Mouse (Mus musculus): ENCODE data around the gene Dgat2l6. TPM values are rescaled to one million over a fixed set of nuclear protein-coding genes. Genes with fewer than 3 reads are reported as not detected.

The Dgat2l6 gene
- total RNA-seq (2012; rRNA removed): not detected in 2 replicates

DNA sequence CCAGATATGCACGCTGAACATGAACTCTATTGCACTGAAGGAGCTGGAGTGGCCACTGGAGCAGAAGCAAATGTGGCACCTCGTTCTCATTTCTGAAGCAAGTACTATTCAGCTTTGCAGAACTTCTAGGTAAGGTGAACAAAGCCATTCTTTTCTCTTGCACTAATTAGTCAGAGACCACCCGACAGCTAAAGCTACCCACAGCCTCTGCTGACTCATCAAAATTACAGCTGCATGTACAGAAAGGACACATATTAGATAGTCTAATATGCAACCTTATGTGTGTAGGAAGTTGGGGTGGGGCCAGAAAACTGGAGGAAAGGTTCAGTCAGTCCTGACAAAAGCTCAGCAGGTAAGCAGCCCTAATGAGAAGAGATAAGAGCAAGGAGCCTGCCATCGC, at the start of gene Dgat2l6:
Dgat2l6 (plus strand) TSS at position 368 of the 400 bp plus-strand sequence.
- TF ChIP-seq HCFC1 (IDR thresholded peaks at IDR 0.05; ENCODE audit: borderline replicate concordance, insufficient read depth, low read length) (no peak), CHD2 (IDR thresholded peaks at IDR 0.05; ENCODE audit: low read depth, low read length) (no peak), ZNF384 (IDR thresholded peaks at IDR 0.05; ENCODE audit: low read depth, low read length) (no peak), MAFK (IDR thresholded peaks at IDR 0.05; ENCODE audit: insufficient read depth, low read depth, low read length) (peak; percentile 71), ZC3H11A (IDR thresholded peaks at IDR 0.05; ENCODE audit: borderline replicate concordance, low read depth, low read length) (no peak)
- DNase-seq (ENCODE audit: low read depth, low spot score): no peak
- Histone ChIP-seq H3K9me3 (ENCODE audit: control insufficient read depth, insufficient read depth, low read depth, low read length) (no peaks in the 10 kb centered on the region), H3K27ac (ENCODE audit: insufficient read depth, low read depth, low read length, poor library complexity, severe bottlenecking) (no peak within 1 kb of the TSS), H3K36me3 (ENCODE audit: control insufficient read depth, insufficient read depth, low read length, poor library complexity, severe bottlenecking) (no peaks in the 10 kb centered on the region), H3K4me3 (ENCODE audit: insufficient read depth in 1 of 2, low read depth in 1 of 2, low read length in 2 of 2, poor library complexity in 1 of 2, severe bottlenecking in 1 of 2) (no peak within 1 kb of the TSS), H3K9ac (ENCODE audit: insufficient read depth, low read depth, low read length, poor library complexity, severe bottlenecking) (no peak within 1 kb of the TSS), H3K4me1 (ENCODE audit: control insufficient read depth in 2 of 2, insufficient read depth in 2 of 2, low read length in 2 of 2, poor library complexity in 1 of 2) (no peaks in the 10 kb centered on the region)
- in situ Hi-C loops (cut with MboI; ENCODE audit: low sequenced_read_pairs in 2 of 2, unreplicated experiment in 2 of 2): no loop called here

DNA sequence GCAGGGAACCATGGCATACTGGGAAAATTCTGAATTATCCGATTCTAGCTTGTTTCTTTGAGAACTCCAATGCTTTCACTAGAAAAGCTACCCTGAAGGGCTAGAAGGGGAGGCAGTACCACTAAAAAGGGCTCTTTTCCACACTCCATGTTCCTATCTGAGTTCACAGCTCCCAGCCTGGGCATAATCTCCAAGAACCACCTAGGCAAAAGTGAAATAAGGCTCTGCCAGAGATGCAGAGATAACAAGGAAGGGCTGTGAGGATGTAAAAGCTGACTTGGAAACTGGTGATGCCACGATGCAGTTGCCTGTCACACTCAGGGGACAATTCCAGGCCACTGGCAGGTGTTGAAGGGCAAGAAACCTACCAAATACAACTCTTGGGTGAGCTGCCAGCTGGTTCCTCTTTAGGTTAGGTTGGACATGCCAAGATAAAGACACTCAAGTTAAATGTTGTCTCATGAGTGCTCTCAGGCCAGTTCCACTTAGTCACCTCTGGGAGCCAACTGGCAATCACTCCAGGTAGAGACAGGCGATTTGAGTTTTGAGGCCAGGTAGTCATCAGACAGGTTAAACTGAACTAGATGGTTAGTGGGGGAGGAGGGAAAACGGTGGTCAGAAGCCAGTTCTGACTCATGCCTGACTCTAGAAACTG, 48.9 kb upstream of the Dgat2l6 start:
- no peak for DNase-seq (ENCODE audit: low read depth, low spot score)
- Histone ChIP-seq H3K4me1 (ENCODE audit: control insufficient read depth in 2 of 2, insufficient read depth in 2 of 2, low read length in 2 of 2, poor library complexity in 1 of 2) (no peaks in the 10 kb centered on the region), H3K4me3 (ENCODE audit: insufficient read depth in 1 of 2, low read depth in 1 of 2, low read length in 2 of 2, poor library complexity in 1 of 2, severe bottlenecking in 1 of 2) (no peak overlapping the region), H3K9me3 (ENCODE audit: control insufficient read depth, insufficient read depth, low read depth, low read length) (no peaks in the 10 kb centered on the region), H3K27ac (ENCODE audit: insufficient read depth, low read depth, low read length, poor library complexity, severe bottlenecking) (no peak overlapping the region), H3K36me3 (ENCODE audit: control insufficient read depth, insufficient read depth, low read length, poor library complexity, severe bottlenecking) (no peaks in the 10 kb centered on the region), H3K9ac (ENCODE audit: insufficient read depth, low read depth, low read length, poor library complexity, severe bottlenecking) (no peak overlapping the region)
- in situ Hi-C loops (cut with MboI; ENCODE audit: low sequenced_read_pairs in 2 of 2, unreplicated experiment in 2 of 2): no loop called here
- no peak for TF ChIP-seq MAFK (IDR thresholded peaks at IDR 0.05; ENCODE audit: insufficient read depth, low read depth, low read length)
- TF ChIP-seq CHD2 (IDR thresholded peaks at IDR 0.05; ENCODE audit: low read depth, low read length): no peak
- no peak for TF ChIP-seq ZNF384 (IDR thresholded peaks at IDR 0.05; ENCODE audit: low read depth, low read length)
- TF ChIP-seq ZC3H11A (IDR thresholded peaks at IDR 0.05; ENCODE audit: borderline replicate concordance, low read depth, low read length): no peak
- no peak for TF ChIP-seq HCFC1 (IDR thresholded peaks at IDR 0.05; ENCODE audit: borderline replicate concordance, insufficient read depth, low read length)

- Histone ChIP-seq H3K27ac (ENCODE audit: insufficient read depth, low read depth, low read length, poor library complexity, severe bottlenecking) (no peak overlapping the region), H3K4me3 (ENCODE audit: insufficient read depth in 1 of 2, low read depth in 1 of 2, low read length in 2 of 2, poor library complexity in 1 of 2, severe bottlenecking in 1 of 2) (no peak overlapping the region), H3K36me3 (ENCODE audit: control insufficient read depth, insufficient read depth, low read length, poor library complexity, severe bottlenecking) (no peaks in the 10 kb centered on the region), H3K9me3 (ENCODE audit: control insufficient read depth, insufficient read depth, low read depth, low read length) (no peaks in the 10 kb centered on the region), H3K4me1 (ENCODE audit: control insufficient read depth in 2 of 2, insufficient read depth in 2 of 2, low read length in 2 of 2, poor library complexity in 1 of 2) (no peaks in the 10 kb centered on the region), H3K9ac (ENCODE audit: insufficient read depth, low read depth, low read length, poor library complexity, severe bottlenecking) (no peak overlapping the region)
- DNase-seq (ENCODE audit: low read depth, low spot score): peak; percentile 41
- in situ Hi-C loops (cut with MboI; ENCODE audit: low sequenced_read_pairs in 2 of 2, unreplicated experiment in 2 of 2): no loop called here
- TF ChIP-seq CHD2 (IDR thresholded peaks at IDR 0.05; ENCODE audit: low read depth, low read length) (no peak), ZC3H11A (IDR thresholded peaks at IDR 0.05; ENCODE audit: borderline replicate concordance, low read depth, low read length) (peak; percentile 70; the same call in 1 of the 2 replicates), HCFC1 (IDR thresholded peaks at IDR 0.05; ENCODE audit: borderline replicate concordance, insufficient read depth, low read length) (no peak), ZNF384 (IDR thresholded peaks at IDR 0.05; ENCODE audit: low read depth, low read length) (no peak), MAFK (IDR thresholded peaks at IDR 0.05; ENCODE audit: insufficient read depth, low read depth, low read length) (no peak)
These were observed 44.3 kb upstream of the Dgat2l6 start for GRCm38 (mm10) chrX:100480317-100480716.

DNA sequence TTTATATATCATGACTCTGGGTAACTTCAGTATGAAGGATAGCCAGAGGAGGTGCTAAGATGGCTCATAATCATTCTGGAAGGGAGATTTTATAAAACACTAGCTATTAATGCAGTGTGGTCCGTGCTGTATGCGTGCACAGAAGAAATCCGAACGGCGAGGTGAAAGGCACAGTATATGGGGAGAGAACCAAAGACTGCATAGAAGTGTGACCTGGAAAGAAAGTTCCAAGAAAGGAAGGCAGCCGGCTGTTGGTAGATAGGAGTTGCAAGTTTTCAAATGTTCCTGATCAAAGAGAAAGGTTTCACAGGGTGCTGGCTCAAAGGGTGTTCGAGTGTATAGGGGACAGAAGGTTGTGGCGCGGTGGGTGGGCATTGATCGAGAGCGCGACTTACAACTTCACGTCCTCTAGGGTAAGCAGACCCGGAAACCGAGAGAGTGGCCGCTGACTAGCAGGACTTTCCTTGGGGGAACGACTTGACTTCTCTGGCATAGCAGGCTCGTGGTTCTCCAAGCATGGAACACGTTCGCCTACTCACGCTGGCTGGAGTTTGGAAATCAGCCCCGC, 31.1 kb upstream of the Dgat2l6 start:
- Histone ChIP-seq H3K4me3 (ENCODE audit: insufficient read depth in 1 of 2, low read depth in 1 of 2, low read length in 2 of 2, poor library complexity in 1 of 2, severe bottlenecking in 1 of 2) (peak overlapping the region; percentile 64 to 97), H3K36me3 (ENCODE audit: control insufficient read depth, insufficient read depth, low read length, poor library complexity, severe bottlenecking) (peaks cover 2% of the 10 kb centered on the region; the same call in 1 of the 2 replicates), H3K4me1 (ENCODE audit: control insufficient read depth in 2 of 2, insufficient read depth in 2 of 2, low read length in 2 of 2, poor library complexity in 1 of 2) (no peaks in the 10 kb centered on the region), H3K9ac (ENCODE audit: insufficient read depth, low read depth, low read length, poor library complexity, severe bottlenecking) (peak overlapping the region; percentile 68), H3K27ac (ENCODE audit: insufficient read depth, low read depth, low read length, poor library complexity, severe bottlenecking) (no peak overlapping the region), H3K9me3 (ENCODE audit: control insufficient read depth, insufficient read depth, low read depth, low read length) (no peaks in the 10 kb centered on the region)
- no peak for TF ChIP-seq ZC3H11A (IDR thresholded peaks at IDR 0.05; ENCODE audit: borderline replicate concordance, low read depth, low read length)
- in situ Hi-C loops (cut with MboI; ENCODE audit: low sequenced_read_pairs in 2 of 2, unreplicated experiment in 2 of 2): no loop called here
- DNase-seq (ENCODE audit: low read depth, low spot score): peak; percentile 3
